11 mouse cellular contexts compared by ENCODE assay signal in genomic region chr14:87426297-87426922, GRCm38 (mm10). TPM values are rescaled to one million over a fixed set of nuclear protein-coding genes. Genes with fewer than 3 reads are reported as not detected.
DNase-seq lines count a peak whose midpoint lies in the region; ATAC-seq and TF ChIP-seq lines count a peak whose summit lies in the region.
"Had no signal": no experiment of that assay in that cellular context is flagged by ENCODE, and none has a peak within 500 bp of the region (broad histone marks: within the 10 kb centered on the region; RNA-seq: fewer than 3 reads in every experiment).

No protein-coding gene starts in this region.

- no peaks in the 10 kb centered on the region for H3K4me1 ChIP-seq in hindbrain, embryonic 11.5 days (replicated peaks; ENCODE audit: control insufficient read depth, insufficient read depth, low read length)
- H3K4me1 ChIP-seq in hindbrain, embryonic 14.5 days (replicated peaks; ENCODE audit: control insufficient read depth, insufficient read depth, low read length): no peaks in the 10 kb centered on the region
- peaks cover 22 to 25% of the 10 kb centered on the region in 2 experiments for H3K4me1 ChIP-seq in MEL (ENCODE audit: control insufficient read depth in 1 of 2, insufficient read depth in 2 of 2, low read length in 2 of 2)
- H3K4me1 ChIP-seq in liver, embryonic 13.5 days (replicated peaks): peaks cover 34% of the 10 kb centered on the region
- no peaks in the 10 kb centered on the region for H3K4me1 ChIP-seq in midbrain, embryonic 14.5 days (ENCODE audit: control insufficient read depth, insufficient read depth, low read length)

- no peak overlapping the region for H3K4me3 ChIP-seq in hindbrain, embryonic 11.5 days (ENCODE audit: low read depth, low read length)
- no peak overlapping the region for H3K4me3 ChIP-seq in hindbrain, embryonic 14.5 days (replicated peaks; ENCODE audit: low read length)
- no peak overlapping the region for H3K4me3 ChIP-seq in MEL (ENCODE audit: control insufficient read depth in 1 of 2, insufficient read depth in 1 of 2, low read depth in 2 of 2, low read length in 2 of 2)
- no peak overlapping the region for H3K4me3 ChIP-seq in liver, embryonic 13.5 days (replicated peaks)
- H3K4me3 ChIP-seq in midbrain, embryonic 14.5 days (replicated peaks; ENCODE audit: low read depth, low read length): no peak overlapping the region
- H3K4me3 ChIP-seq: lung, embryonic 15.5 days had no signal

- peaks cover 55% of the 10 kb centered on the region for H3K79me2 ChIP-seq in MEL (ENCODE audit: control insufficient read depth, insufficient read depth, low read length, poor library complexity)

- H3K9me3 ChIP-seq in hindbrain, embryonic 11.5 days (ENCODE audit: control insufficient read depth, low read length): no peaks in the 10 kb centered on the region
- H3K9me3 ChIP-seq in hindbrain, embryonic 14.5 days (ENCODE audit: control insufficient read depth, low read length): no peaks in the 10 kb centered on the region
- no peaks in the 10 kb centered on the region for H3K9me3 ChIP-seq in MEL (replicated peaks; ENCODE audit: insufficient read depth, low read length)
- no peaks in the 10 kb centered on the region for H3K9me3 ChIP-seq in liver, embryonic 13.5 days (replicated peaks)
- no peaks in the 10 kb centered on the region for H3K9me3 ChIP-seq in midbrain, embryonic 14.5 days (ENCODE audit: control insufficient read depth, low read length)
- H3K9me3 ChIP-seq: lung, embryonic 15.5 days had no signal

- no peak for TF ChIP-seq CTCF in MEL (IDR thresholded peaks at IDR 0.05 in 2 of 3, conservative IDR thresholded peaks at IDR 0.05 in 1 of 3; ENCODE audit: control insufficient read depth in 1 of 3, insufficient read depth in 1 of 3, low read depth in 2 of 3, low read length in 3 of 3, poor library complexity in 1 of 3, severe bottlenecking in 1 of 3)

- no peak overlapping the region for H3K4me2 ChIP-seq in hindbrain, embryonic 11.5 days (replicated peaks; ENCODE audit: low read depth, low read length)
- H3K4me2 ChIP-seq in hindbrain, embryonic 14.5 days (replicated peaks): no peak overlapping the region
- peak overlapping the region; percentile 38 for H3K4me2 ChIP-seq in liver, embryonic 13.5 days
- H3K4me2 ChIP-seq in midbrain, embryonic 14.5 days (ENCODE audit: low read length): no peak overlapping the region
- H3K4me2 ChIP-seq: lung, embryonic 15.5 days had no signal

- peak; percentile 81; the same call in 1 of the 2 replicates for ATAC-seq in cerebellum, adult (ENCODE audit: insufficient number of reproducible peaks, low FRiP score, low TSS enrichment)
- ATAC-seq in hindbrain, embryonic 11.5 days (ENCODE audit: low FRiP score): 0 out of 2 replicates have a peak, but pooled peaks have one; percentile 38
- ATAC-seq in hindbrain, embryonic 14.5 days (ENCODE audit: low FRiP score): no peak
- peak; percentile 92 for ATAC-seq in liver, embryonic 13.5 days (ENCODE audit: low read depth)
- ATAC-seq in midbrain, embryonic 14.5 days (ENCODE audit: low FRiP score, low TSS enrichment): no peak
- ATAC-seq: intestine, embryonic 16.5 days had no signal

- WGBS in hindbrain, embryonic 11.5 days: 68% methylated on average over 7 of the region's 7 CpGs
- WGBS in hindbrain, embryonic 14.5 days: 70% methylated on average over 7 of the region's 7 CpGs
- 33% methylated on average over 7 of the region's 7 CpGs for WGBS in liver, embryonic 13.5 days (ENCODE audit: insufficient replicate concordance)
- WGBS in midbrain, embryonic 14.5 days: 79% methylated on average over 7 of the region's 7 CpGs

- no peak for DNase-seq in cerebellum, adult 11-12 months
- no peak for DNase-seq in hindbrain, embryonic 11.5 days (ENCODE audit: low spot score)
- no peak for DNase-seq in hindbrain, embryonic 14.5 days (ENCODE audit: low spot score)
- DNase-seq in MEL (ENCODE audit: low read depth, low spot score): peak; percentile 47
- DNase-seq in liver, embryonic 13.5 days: peak; percentile 50
- no peak for DNase-seq in midbrain, embryonic 14.5 days
- DNase-seq in layer of hippocampus, adult 9-10 months (ENCODE audit: low spot score): no peak
- DNase-seq: kidney, postnatal 36 days had no signal

- TF ChIP-seq RAD21 in MEL (IDR thresholded peaks at IDR 0.05; ENCODE audit: low read depth, low read length): no peak

- H3K27ac ChIP-seq in hindbrain, embryonic 11.5 days (ENCODE audit: low read depth, low read length): no peak overlapping the region
- H3K27ac ChIP-seq in hindbrain, embryonic 14.5 days: no peak overlapping the region
- peak overlapping the region; percentile 17; the same call in 1 of the 2 replicates for H3K27ac ChIP-seq in MEL (ENCODE audit: control insufficient read depth, low read depth, low read length)
- H3K27ac ChIP-seq in liver, embryonic 13.5 days: peak overlapping the region; percentile 72
- H3K27ac ChIP-seq in midbrain, embryonic 14.5 days (replicated peaks; ENCODE audit: low read depth, low read length): no peak overlapping the region
- H3K27ac ChIP-seq: lung, embryonic 15.5 days had no signal

- peak; percentile 14 to 48; a peak in 3 of 4 replicates for TF ChIP-seq EP300 in MEL (IDR thresholded peaks at IDR 0.05; ENCODE audit: low read depth in 1 of 2, low read length in 2 of 2)

- H3K9ac ChIP-seq in hindbrain, embryonic 11.5 days (ENCODE audit: low read depth, low read length): no peak overlapping the region
- no peak overlapping the region for H3K9ac ChIP-seq in hindbrain, embryonic 14.5 days
- no peak overlapping the region for H3K9ac ChIP-seq in MEL (ENCODE audit: control insufficient read depth, low read depth, low read length, poor library complexity, severe bottlenecking)
- peak overlapping the region; percentile 31 for H3K9ac ChIP-seq in liver, embryonic 13.5 days
- no peak overlapping the region for H3K9ac ChIP-seq in midbrain, embryonic 14.5 days (replicated peaks; ENCODE audit: low read length)
- H3K9ac ChIP-seq: lung, embryonic 15.5 days had no signal

- no peak for TF ChIP-seq POLR2A in MEL (IDR thresholded peaks at IDR 0.05; ENCODE audit: control insufficient read depth in 1 of 2, insufficient read depth in 1 of 2, low read depth in 1 of 2, low read length in 2 of 2, poor library complexity in 1 of 2)

- no peaks in the 10 kb centered on the region for H3K36me3 ChIP-seq in hindbrain, embryonic 11.5 days (ENCODE audit: control insufficient read depth, insufficient read depth, low read length)
- H3K36me3 ChIP-seq in hindbrain, embryonic 14.5 days (replicated peaks; ENCODE audit: control insufficient read depth, insufficient read depth): no peaks in the 10 kb centered on the region
- peaks cover 4 to 45% of the 10 kb centered on the region in 2 experiments for H3K36me3 ChIP-seq in MEL (ENCODE audit: control insufficient read depth in 1 of 2, insufficient read depth in 2 of 2, low read length in 2 of 2)
- no peaks in the 10 kb centered on the region for H3K36me3 ChIP-seq in liver, embryonic 13.5 days
- no peaks in the 10 kb centered on the region for H3K36me3 ChIP-seq in midbrain, embryonic 14.5 days (ENCODE audit: control insufficient read depth, insufficient read depth, low read length)
- H3K36me3 ChIP-seq: lung, embryonic 15.5 days had no signal

- H3K27me3 ChIP-seq in hindbrain, embryonic 11.5 days (ENCODE audit: control insufficient read depth, insufficient read depth, low read length): no peaks in the 10 kb centered on the region
- H3K27me3 ChIP-seq in hindbrain, embryonic 14.5 days (ENCODE audit: control insufficient read depth, insufficient read depth, low read length): no peaks in the 10 kb centered on the region
- no peaks in the 10 kb centered on the region for H3K27me3 ChIP-seq in MEL (ENCODE audit: control insufficient read depth in 1 of 2, insufficient read depth in 2 of 2, low read length in 2 of 2)
- no peaks in the 10 kb centered on the region for H3K27me3 ChIP-seq in liver, embryonic 13.5 days
- no peaks in the 10 kb centered on the region for H3K27me3 ChIP-seq in midbrain, embryonic 14.5 days (ENCODE audit: control insufficient read depth, insufficient read depth, low read length)
- H3K27me3 ChIP-seq: lung, embryonic 15.5 days had no signal

TF ChIP-seq in MEL, 35 proteins besides CTCF, POLR2A, EP300 and RAD21:
- no peak for TF ChIP-seq MAFK (IDR thresholded peaks at IDR 0.05; ENCODE audit: borderline replicate concordance, low read depth, low read length)
- no peak for TF ChIP-seq NELFE (IDR thresholded peaks at IDR 0.05; ENCODE audit: low read depth, low read length)
- peak; percentile 61 for TF ChIP-seq ETS1 (IDR thresholded peaks at IDR 0.05; ENCODE audit: low read depth, low read length)
- no peak for TF ChIP-seq USF1 (IDR thresholded peaks at IDR 0.05; ENCODE audit: low read depth, low read length)
- no peak for TF ChIP-seq CHD2 (IDR thresholded peaks at IDR 0.05; ENCODE audit: low read length)
- peak; percentile 40; the same call in 1 of the 2 replicates for TF ChIP-seq TAL1 (IDR thresholded peaks at IDR 0.05; ENCODE audit: low read length)
- peak; percentile 66 for TF ChIP-seq GATA1 (IDR thresholded peaks at IDR 0.05; ENCODE audit: low read depth, low read length)
- peak; percentile 59 for TF ChIP-seq TCF12 (IDR thresholded peaks at IDR 0.05; ENCODE audit: low read depth, low read length)

RNA-seq across cellular contexts. Expression of gene Tdrd3, which starts 10.0 kb away (rescaled TPM):
- 46.0 and 48.8 TPM in 2 replicates for polyA plus RNA-seq in hindbrain, embryonic 11.5 days (2014; fragmentation: Nextera tagmentation; extraction: Ambion mirVana)
- 45.9 and 51.0 TPM in 2 replicates for polyA plus RNA-seq in hindbrain, embryonic 14.5 days (2014; fragmentation: Nextera tagmentation; extraction: Ambion mirVana)
- 22.2 and 22.6 TPM in 2 replicates for total RNA-seq in MEL (2012; rRNA removed)
- polyA plus RNA-seq in MEL (2012; ENCODE audit: insufficient read depth in 1 of 2, insufficient read length in 2 of 2, low read depth in 1 of 2, low replicate concordance in 2 of 2, missing spikeins in 1 of 2): 10 to 100 TPM in 1 of 2 experiments, not detected in 1; 22.5 TPM
- polyA plus RNA-seq in liver, embryonic 13.5 days (2015; fragmentation: Nextera tagmentation; extraction: Ambion mirVana): 7.8 and 10.8 TPM in 2 replicates
- polyA plus RNA-seq in midbrain, embryonic 14.5 days (2014; fragmentation: Nextera tagmentation; extraction: Ambion mirVana): 38.4 and 53.8 TPM in 2 replicates

Comparison
In these comparisons a context has a peak if more than half of its experiments do, and no peak if none do; other contexts are left out.
1. ATAC-seq: peak in cerebellum, adult (single experiment), hindbrain, embryonic 11.5 days (single experiment) and liver, embryonic 13.5 days (single experiment); none in hindbrain, embryonic 14.5 days (single experiment) and midbrain, embryonic 14.5 days (single experiment).
2. DNase-seq: peak in MEL (single experiment) and liver, embryonic 13.5 days (single experiment); none in cerebellum, adult 11-12 months (single experiment), hindbrain, embryonic 11.5 days (single experiment), hindbrain, embryonic 14.5 days (single experiment), midbrain, embryonic 14.5 days (single experiment) and layer of hippocampus, adult 9-10 months (single experiment).
3. H3K27ac ChIP-seq: peak in MEL (single experiment) and liver, embryonic 13.5 days (single experiment); none in hindbrain, embryonic 11.5 days (single experiment), hindbrain, embryonic 14.5 days (single experiment) and midbrain, embryonic 14.5 days (single experiment).